Mouse (Mus musculus) adrenal gland, postnatal 0 days (tissue): ENCODE results near the gene Krt31. TPM values are rescaled to one million over a fixed set of nuclear protein-coding genes. Genes with fewer than 3 reads are reported as not detected.

ENCODE experiments used
- polyA plus RNA-seq: library from polyadenylated mRNA; unstranded; fragments of >200 nt; fragmentation: Nextera tagmentation; extraction: Ambion mirVana; gene quantifications from 2 replicates; pipeline ENCODE4 v1.2.1, GENCODE M21; 2015

Krt31 gene
- polyA plus RNA-seq: not detected in 2 replicates

DNA sequence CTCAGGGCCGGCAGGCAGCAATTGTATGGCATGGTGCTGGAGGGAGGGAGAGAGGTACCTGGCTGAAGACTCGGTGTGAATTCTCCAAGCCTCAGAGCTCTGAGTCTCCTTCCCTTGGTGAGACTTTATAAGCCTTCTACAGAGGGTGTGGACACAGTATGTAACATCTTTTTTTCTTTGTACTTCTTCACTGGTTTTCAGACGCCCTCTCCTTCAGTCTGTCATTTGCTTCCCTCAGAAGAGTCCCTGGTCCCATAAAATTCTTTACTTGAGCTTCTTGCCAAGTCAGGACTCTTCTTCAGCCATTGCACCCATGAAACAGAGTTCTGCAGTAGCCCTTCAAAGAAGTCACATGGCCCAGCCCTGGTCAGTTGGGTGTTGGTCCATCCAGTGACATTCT is at the start of gene Krt31:
Gene Krt31 (minus strand): TSS at position 101 of the 400 bp plus-strand sequence.

DNA sequence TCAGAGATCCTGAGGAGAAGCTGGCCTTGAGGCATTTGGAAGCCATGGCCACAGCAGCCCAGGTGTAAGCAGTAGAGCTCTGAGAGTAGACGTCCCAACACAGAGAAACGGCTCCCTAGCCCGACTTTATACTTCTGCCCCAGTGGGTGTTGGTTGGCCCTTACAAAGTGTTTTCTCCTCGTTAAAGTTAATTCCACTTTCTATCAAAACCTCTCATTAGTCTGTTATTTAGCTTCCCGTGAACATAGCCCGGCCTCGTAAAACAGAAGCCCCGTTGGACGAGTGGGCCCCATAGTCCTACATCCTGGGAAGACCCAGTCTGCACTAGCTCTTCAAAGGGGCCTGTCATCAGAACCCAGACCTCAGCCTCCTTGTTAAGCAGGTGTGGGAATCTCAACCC is 45.8 kb upstream of the Krt31 start, which contains the start of gene Krt35:
Gene Krt35 (minus strand): TSS at position 101 of the 400 bp plus-strand sequence.

DNA sequence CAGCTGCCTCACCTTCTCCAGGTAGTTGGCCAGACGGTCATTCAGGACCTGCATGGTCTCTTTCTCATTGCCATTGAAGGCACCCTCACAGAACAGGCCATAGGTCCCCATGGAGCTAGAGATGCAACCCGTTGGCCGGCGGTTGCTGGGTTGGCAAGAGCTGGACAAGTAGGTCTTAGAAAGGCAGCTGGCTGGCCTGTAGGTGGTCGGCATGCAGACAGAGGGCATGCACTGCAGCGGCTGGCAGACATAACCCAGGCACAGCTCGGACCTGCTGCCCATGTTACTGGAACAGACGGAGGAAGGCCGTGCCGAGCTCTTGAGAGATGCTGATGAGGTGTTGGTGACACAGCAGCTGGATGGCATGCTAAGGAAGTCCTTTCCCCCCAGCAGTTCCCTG is 37.5 kb upstream of the Krt31 start, which contains the start of gene Krt32:
Gene Krt32 (minus strand): TSS at position 366 of the 400 bp plus-strand sequence.

DNA sequence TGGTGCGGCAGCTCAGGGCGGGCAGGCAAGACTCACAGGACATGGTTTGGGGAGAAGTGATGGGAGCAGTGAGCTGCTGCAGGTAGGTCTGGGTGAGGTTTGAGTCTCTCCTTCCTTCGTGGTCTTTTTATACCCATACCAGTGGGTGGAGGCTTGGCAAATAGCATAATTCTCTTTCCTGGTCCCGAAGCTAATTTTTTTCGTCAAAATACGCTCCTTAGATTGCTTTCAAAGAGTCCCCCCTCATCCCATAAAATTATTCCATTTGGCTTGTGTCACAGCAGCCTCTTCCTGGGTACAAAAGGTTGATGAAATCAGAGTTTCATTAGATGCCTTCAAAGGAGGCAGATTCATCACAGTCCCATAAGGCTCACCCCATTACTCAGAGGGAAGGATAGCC is 8.9 kb downstream of the Krt31 start, which contains the start of gene Krt34:
Gene Krt34 (minus strand): TSS at position 101 of the 400 bp plus-strand sequence.

GRCm38 (mm10) chr11:100029768-100030167 is 20.6 kb downstream of the Krt31 start, which contains the start of gene Krt33b:
Gene Krt33b (minus strand): TSS chr11:100029868.

GRCm38 (mm10) chr11:100016112-100016511 is 34.2 kb downstream of the Krt31 start, which contains the start of gene Krt33a:
Gene Krt33a (minus strand): TSS chr11:100016212.

Other genes with a start within 250 kb of the Krt31 start
- not detected in 2 replicates for gene Gm11554, start 246.1 kb downstream of the Krt31 start, polyA plus RNA-seq
- gene Krtap4-13, start 240.7 kb downstream of the Krt31 start, polyA plus RNA-seq: not detected in 2 replicates
- gene Gm11564, start 234.9 kb downstream of the Krt31 start, polyA plus RNA-seq: not detected in 2 replicates
- gene 2300003K06Rik, start 212.5 kb downstream of the Krt31 start, polyA plus RNA-seq: not detected in 2 replicates
- not detected in 2 replicates for gene Krtap4-16, start 198.9 kb downstream of the Krt31 start, polyA plus RNA-seq
- not detected in 2 replicates for gene Gm11568, start 192.6 kb downstream of the Krt31 start, polyA plus RNA-seq
- gene Gm11559, start 186.1 kb downstream of the Krt31 start, polyA plus RNA-seq: not detected in 2 replicates
- not detected in 2 replicates for gene Krtap9-1, start 177.2 kb downstream of the Krt31 start, polyA plus RNA-seq
- gene Gm11567, start 171.4 kb downstream of the Krt31 start, polyA plus RNA-seq: not detected in 2 replicates
- gene Krtap31-1, start 142.6 kb downstream of the Krt31 start, polyA plus RNA-seq: not detected in 2 replicates
- gene Gm11565, start 135.8 kb downstream of the Krt31 start, polyA plus RNA-seq: not detected in 2 replicates
- gene Krtap31-2, start 114.3 kb downstream of the Krt31 start, polyA plus RNA-seq: not detected in 2 replicates
- gene Krtap9-5, start 102.1 kb downstream of the Krt31 start, polyA plus RNA-seq: not detected in 2 replicates
- gene Krtap29-1, start 71.5 kb downstream of the Krt31 start, polyA plus RNA-seq: not detected in 2 replicates
- not detected in 2 replicates for gene Krtap16-1, start 64.0 kb downstream of the Krt31 start, polyA plus RNA-seq
- gene Krtap17-1, start 56.6 kb downstream of the Krt31 start, polyA plus RNA-seq: not detected in 2 replicates
- not detected in 2 replicates for gene Krt33a, start 34.3 kb downstream of the Krt31 start, polyA plus RNA-seq
- not detected in 2 replicates for gene Krt33b, start 20.7 kb downstream of the Krt31 start, polyA plus RNA-seq
- not detected in 2 replicates for gene Krt34, start 9.0 kb downstream of the Krt31 start, polyA plus RNA-seq
- gene Krt32, start 37.7 kb upstream of the Krt31 start, polyA plus RNA-seq: not detected in 2 replicates
- not detected in 2 replicates for gene Krt35, start 45.7 kb upstream of the Krt31 start, polyA plus RNA-seq
- 0.12 and 0.14 TPM in 2 replicates for gene Krt36, start 55.1 kb upstream of the Krt31 start, polyA plus RNA-seq
- gene Krt13, start 71.0 kb upstream of the Krt31 start, polyA plus RNA-seq: 0.33 and 5.9 TPM in 2 replicates
- 0.66 and 2.0 TPM in 2 replicates for gene Krt15, start 85.4 kb upstream of the Krt31 start, polyA plus RNA-seq
- gene Krt19, start 98.1 kb upstream of the Krt31 start, polyA plus RNA-seq: 37.9 and 40.8 TPM in 2 replicates
- 0.08 TPM in 1 of 2 replicates, not detected in the other for gene Krt9, start 142.7 kb upstream of the Krt31 start, polyA plus RNA-seq
- 9.3 and 9.4 TPM in 2 replicates for gene Krt14, start 157.0 kb upstream of the Krt31 start, polyA plus RNA-seq
- gene Krt16, start 198.4 kb upstream of the Krt31 start, polyA plus RNA-seq: not detected in 2 replicates
- gene Krt17, start 210.5 kb upstream of the Krt31 start, polyA plus RNA-seq: 0.72 and 0.82 TPM in 2 replicates
- gene Krt42, start 219.3 kb upstream of the Krt31 start, polyA plus RNA-seq: not detected in 2 replicates